Mouse (Mus musculus) neural tube, embryonic 13.5 days (tissue): Measurements from ENCODE around the gene Sytl1. TPM values are rescaled to one million over a fixed set of nuclear protein-coding genes. Genes with fewer than 3 reads are reported as not detected.

Source experiments
- ATAC-seq: fragments of 200-750 bp; cut with Nextera tagmentation; 2 replicates; pipeline ENCODE4 v1.8.0; 2017; ENCODE audit warnings: low read depth, mild to moderate bottlenecking, moderate TSS enrichment, moderate library complexity
- H3K27ac ChIP-seq: fragments of 300-500 bp; sonication (generic); replicated peaks from 2 replicates; pipeline ENCODE4 v1.5.1; 2015; ENCODE audit warnings: moderate library complexity, mild to moderate bottlenecking, inconsistent platforms
- H3K27me3 ChIP-seq: fragments of 300-500 bp; sonication (generic); 2 replicates; pipeline ENCODE4 v1.6.1; 2015; ENCODE audit warnings: mild to moderate bottlenecking, inconsistent platforms
- H3K36me3 ChIP-seq: fragments of 300-500 bp; sonication (generic); 2 replicates; pipeline ENCODE4 v1.6.1; 2015; ENCODE audit warnings: mild to moderate bottlenecking, inconsistent platforms
- H3K4me1 ChIP-seq: fragments of 300-500 bp; sonication (generic); replicated peaks from 2 replicates; pipeline ENCODE4 v1.6.1; 2015; ENCODE audit warnings: inconsistent platforms
- H3K4me2 ChIP-seq: fragments of 300-500 bp; sonication (generic); 2 replicates; pipeline ENCODE4 v1.6.1; 2015; ENCODE audit warnings: inconsistent platforms, mild to moderate bottlenecking, moderate library complexity
- H3K4me3 ChIP-seq: fragments of 300-500 bp; sonication (generic); 2 replicates; pipeline ENCODE4 v1.5.1; 2015; ENCODE audit warnings: mild to moderate bottlenecking, inconsistent platforms
- H3K9ac ChIP-seq: fragments of 300-500 bp; sonication (generic); 2 replicates; pipeline ENCODE4 v1.6.1; 2015; ENCODE audit warnings: moderate library complexity, mild to moderate bottlenecking, inconsistent platforms
- H3K9me3 ChIP-seq: fragments of 300-500 bp; sonication (generic); 2 replicates; pipeline ENCODE4 v1.6.1; 2016; ENCODE audit warnings: inconsistent platforms
- WGBS: fragments of 180-500 bp; shearing (Covaris S2); methylation state at CpG from one replicate; pipeline ENCODE4 v1.1.7; 2015; 5-methylcytosine and 5-hydroxymethylcytosine counted together
- polyA plus RNA-seq: library from polyadenylated mRNA; unstranded; fragments of >200 nt; fragmentation: Nextera tagmentation; extraction: Ambion mirVana; gene quantifications from 2 replicates; pipeline ENCODE4 v1.2.1, GENCODE M21; 2015

The Sytl1 gene
- polyA plus RNA-seq, 1 experiment from 2014 or later: 0.28 TPM

DNA sequence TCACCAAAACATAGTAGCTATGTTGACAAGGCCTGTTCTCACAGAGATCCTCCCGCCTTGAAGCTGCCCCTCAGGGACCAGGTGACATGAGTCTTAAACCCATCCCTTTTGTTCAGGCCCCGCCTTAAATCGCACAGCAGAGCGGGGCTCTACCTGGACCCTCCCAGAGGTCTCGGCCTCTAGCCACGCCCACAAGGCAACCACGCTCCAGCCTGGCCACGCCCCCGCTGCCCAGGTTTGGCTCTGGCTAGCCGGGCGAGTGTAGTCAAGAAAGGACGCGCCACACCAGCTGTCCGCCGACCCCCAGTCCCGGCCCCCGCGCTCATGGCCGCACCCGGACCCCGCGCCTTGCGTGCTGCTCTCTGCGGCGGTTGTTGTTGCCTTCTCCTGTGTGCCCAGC is 42.3 kb downstream of the Sytl1 start:
- peak; percentile 38; the same call in 1 of the 2 replicates for ATAC-seq
- H3K27me3 ChIP-seq: peaks cover 43% of the 10 kb centered on the region
- no peaks in the 10 kb centered on the region for H3K36me3 ChIP-seq
- peak overlapping the region; percentile 31 for H3K4me3 ChIP-seq
- peak overlapping the region; percentile 61 for H3K9ac ChIP-seq
- 1% methylated on average over 25 of the region's 25 CpGs for WGBS
- peaks cover 24% of the 10 kb centered on the region for H3K4me1 ChIP-seq
- peak overlapping the region; percentile 53 for H3K4me2 ChIP-seq
- H3K27ac ChIP-seq: no peak overlapping the region
- H3K9me3 ChIP-seq: no peaks in the 10 kb centered on the region

DNA sequence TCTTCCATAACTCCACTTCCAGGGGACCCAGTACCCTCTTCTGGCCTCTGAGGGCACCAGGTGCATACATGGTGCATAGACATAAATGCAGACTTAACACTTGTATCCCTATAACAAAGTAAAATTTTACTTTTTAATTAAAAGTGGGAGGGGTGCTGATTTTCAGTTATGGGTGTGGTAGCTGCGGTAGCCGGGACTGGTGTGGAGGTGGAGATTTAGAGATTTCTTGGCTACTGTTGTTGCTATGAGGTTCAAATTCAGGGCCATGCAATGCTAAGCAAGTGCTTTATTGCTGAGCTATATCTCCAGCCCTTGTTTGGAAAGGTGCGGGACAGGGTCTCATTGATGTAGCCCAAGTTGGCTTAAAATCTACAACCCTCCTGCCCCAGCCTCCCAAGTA is 44.2 kb downstream of the Sytl1 start:
- H3K4me1 ChIP-seq: peaks cover 21% of the 10 kb centered on the region
- WGBS: 90% methylated on average over 3 of the region's 3 CpGs
- H3K27me3 ChIP-seq: peaks cover 62% of the 10 kb centered on the region
- H3K4me3 ChIP-seq: no peak overlapping the region
- no peak overlapping the region for H3K9ac ChIP-seq
- H3K9me3 ChIP-seq: no peaks in the 10 kb centered on the region
- no peak overlapping the region for H3K4me2 ChIP-seq
- no peak for ATAC-seq
- no peak overlapping the region for H3K27ac ChIP-seq
- no peaks in the 10 kb centered on the region for H3K36me3 ChIP-seq

DNA sequence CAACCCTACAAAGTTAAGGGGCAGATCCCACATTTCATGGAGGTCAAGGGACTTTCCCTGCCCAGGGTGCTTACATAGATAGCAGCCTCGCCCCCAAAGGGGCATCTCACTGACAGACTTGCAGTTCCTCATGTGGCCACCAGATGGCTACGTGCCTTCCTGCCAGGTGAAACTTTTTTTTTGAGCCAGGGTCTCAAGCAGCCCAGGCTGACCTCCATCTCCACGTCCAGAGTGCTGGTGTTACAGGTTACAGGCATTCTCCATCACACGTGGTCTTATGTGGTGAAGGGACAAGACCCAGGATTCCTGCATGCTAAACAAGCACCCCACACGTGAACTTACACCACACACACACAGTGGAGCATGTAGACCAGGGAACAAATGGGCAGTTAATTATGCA is 45.3 kb downstream of the Sytl1 start:
- Histone ChIP-seq H3K9ac (no peak overlapping the region), H3K4me2 (no peak overlapping the region), H3K27me3 (peaks cover 72% of the 10 kb centered on the region), H3K4me1 (peaks cover 26% of the 10 kb centered on the region), H3K27ac (no peak overlapping the region), H3K4me3 (no peak overlapping the region), H3K36me3 (no peaks in the 10 kb centered on the region), H3K9me3 (no peaks in the 10 kb centered on the region)
- ATAC-seq: no peak
- WGBS: 1% methylated on average over 5 of the region's 5 CpGs

DNA sequence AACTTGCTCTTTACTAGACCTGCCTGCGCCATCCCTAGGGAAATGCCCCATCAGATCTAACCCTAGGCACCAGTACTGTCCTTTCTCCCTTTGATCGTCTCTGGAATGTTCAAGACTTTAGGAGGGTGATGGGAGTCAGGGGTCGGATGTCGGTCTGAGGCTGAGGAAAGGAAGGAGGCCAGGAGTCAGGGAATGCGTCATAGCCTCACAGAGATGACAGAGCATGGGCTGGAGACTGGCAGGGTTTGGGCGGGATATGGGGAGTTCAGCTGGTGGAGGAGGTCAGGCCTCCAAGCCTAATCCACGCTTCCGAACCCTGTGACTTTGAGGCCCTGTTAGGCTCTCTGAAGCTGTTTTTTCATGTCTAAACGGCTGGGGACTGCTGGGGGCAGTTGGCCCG is 49.3 kb downstream of the Sytl1 start:
- H3K36me3 ChIP-seq: no peaks in the 10 kb centered on the region
- H3K4me3 ChIP-seq: peak overlapping the region; percentile 59; the same call in 1 of the 2 replicates
- peaks cover 29% of the 10 kb centered on the region for H3K4me1 ChIP-seq
- H3K27ac ChIP-seq: no peak overlapping the region
- peaks cover 59% of the 10 kb centered on the region for H3K27me3 ChIP-seq
- H3K4me2 ChIP-seq: peak overlapping the region; percentile 85
- no peak for ATAC-seq
- no peaks in the 10 kb centered on the region for H3K9me3 ChIP-seq
- H3K9ac ChIP-seq: no peak overlapping the region
- 9% methylated on average over 10 of the region's 10 CpGs for WGBS

DNA sequence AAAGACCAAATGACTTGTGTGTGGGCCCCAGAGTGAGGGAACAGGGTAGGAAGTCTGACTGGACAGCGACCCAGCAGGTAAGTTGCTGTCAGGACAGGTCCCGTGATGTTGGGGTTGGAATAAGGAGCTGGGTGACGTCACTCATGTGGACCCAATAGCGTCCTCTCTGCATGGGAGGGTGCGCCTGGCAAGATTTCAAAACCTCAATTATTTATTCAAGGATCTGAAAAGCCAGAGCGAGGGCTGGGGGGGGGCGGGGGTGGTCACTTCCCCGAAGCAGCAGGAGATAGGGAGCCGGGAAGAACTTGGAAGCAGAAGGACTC is 49.7 kb downstream of the Sytl1 start:
- H3K27me3 ChIP-seq: peaks cover 58% of the 10 kb centered on the region
- H3K4me1 ChIP-seq: peaks cover 29% of the 10 kb centered on the region
- 1% methylated on average over 9 of the region's 9 CpGs for WGBS
- H3K9me3 ChIP-seq: no peaks in the 10 kb centered on the region
- H3K9ac ChIP-seq: 0 out of 2 replicates have a peak overlapping the region, but pooled peaks have one; percentile 71
- H3K27ac ChIP-seq: no peak overlapping the region
- peak overlapping the region; percentile 59 for H3K4me3 ChIP-seq
- no peaks in the 10 kb centered on the region for H3K36me3 ChIP-seq
- ATAC-seq: peak; percentile 12; the same call in 1 of the 2 replicates
- peak overlapping the region; percentile 85 for H3K4me2 ChIP-seq

DNA sequence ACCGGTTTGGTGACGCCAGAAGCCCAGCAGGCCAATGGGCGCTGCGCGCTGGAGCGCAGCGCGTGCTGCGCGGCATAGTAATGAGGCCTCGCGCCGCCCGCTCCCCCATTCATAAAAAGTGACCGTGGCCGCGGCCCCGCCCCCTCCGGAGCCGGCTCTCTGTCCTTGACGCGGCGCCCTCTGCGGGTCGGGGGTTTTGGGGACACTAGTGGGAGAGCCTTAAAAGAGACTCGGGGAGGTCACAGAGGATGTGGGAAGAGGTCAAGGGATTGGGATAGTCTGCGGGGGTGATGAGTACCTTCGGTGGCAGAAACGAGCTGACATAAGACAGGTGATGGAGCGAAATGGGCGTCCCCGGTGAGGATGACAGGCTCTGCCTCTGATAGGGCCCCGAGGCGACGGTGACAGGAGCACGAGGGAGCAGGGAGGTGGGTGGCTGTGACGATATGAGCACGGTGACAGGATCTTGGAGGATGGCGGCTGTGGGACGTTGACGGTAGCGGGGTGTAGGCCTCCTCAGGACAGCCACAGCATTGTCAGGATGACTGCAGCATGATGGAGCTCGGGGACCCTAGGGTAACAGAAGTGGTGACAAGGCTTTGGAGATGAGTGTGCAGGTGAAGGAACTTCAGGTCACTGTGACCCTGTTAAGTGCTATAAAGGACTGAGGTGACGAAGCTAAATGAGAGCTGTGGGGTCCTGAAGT is 50.2 kb downstream of the Sytl1 start:
- H3K9ac ChIP-seq: peak overlapping the region; percentile 71
- H3K4me3 ChIP-seq: peak overlapping the region; percentile 59
- H3K4me1 ChIP-seq: peaks cover 27% of the 10 kb centered on the region
- no peaks in the 10 kb centered on the region for H3K36me3 ChIP-seq
- ATAC-seq: peak; percentile 81
- H3K4me2 ChIP-seq: peak overlapping the region; percentile 85
- WGBS: 1% methylated on average over 44 of the region's 44 CpGs
- H3K27me3 ChIP-seq: peaks cover 62% of the 10 kb centered on the region
- no peaks in the 10 kb centered on the region for H3K9me3 ChIP-seq
- no peak overlapping the region for H3K27ac ChIP-seq

DNA sequence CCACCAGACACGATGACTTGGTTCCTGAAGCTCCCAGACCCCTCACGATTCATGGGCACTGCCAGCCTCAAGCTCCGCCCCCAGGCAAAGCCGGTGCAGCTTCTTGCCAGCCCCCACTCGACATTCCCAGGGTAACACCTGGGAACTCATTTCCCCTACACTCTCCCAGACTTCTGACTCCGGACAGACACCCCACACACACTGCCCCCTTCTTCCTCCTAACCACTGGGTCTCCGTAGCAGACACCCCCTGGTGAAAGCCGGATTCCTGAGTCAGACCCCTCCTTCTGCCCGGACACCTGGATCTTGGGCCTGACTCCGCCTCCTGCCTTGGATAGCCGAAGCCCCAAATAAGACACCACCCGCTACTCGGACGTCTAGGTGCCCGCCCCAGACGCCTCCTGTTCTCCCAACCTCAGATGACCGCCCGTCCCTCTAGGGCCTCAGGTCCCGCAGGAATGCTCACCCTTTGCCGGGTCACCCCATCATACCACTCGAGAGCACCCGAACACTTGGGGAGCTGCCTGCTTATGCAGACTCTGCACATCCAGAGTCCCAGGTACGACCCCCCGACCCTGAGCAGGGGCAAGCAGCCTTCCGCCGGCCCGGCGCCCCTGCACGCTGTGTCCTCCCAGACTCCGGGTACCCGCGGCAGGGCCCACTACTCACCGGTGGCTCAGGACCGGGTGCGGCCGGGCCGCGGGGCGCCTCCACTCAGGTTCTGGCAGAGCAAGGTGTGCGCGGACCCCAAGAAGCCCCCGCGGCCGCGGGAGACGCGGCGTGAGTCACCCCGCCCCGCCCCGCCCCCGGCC is 51.0 kb downstream of the Sytl1 start, which contains the start of the genes Cd164l2 and Gpr3:
TSS of gene Cd164l2 (plus strand) at position 381 of the 811 bp plus-strand sequence.
TSS of gene Gpr3 (minus strand) at position 786 of the 811 bp plus-strand sequence.
- Histone ChIP-seq H3K9me3 (no peaks in the 10 kb centered on the region), H3K27me3 (peaks cover 62% of the 10 kb centered on the region), H3K4me3 (peak within 1 kb of the TSS; percentile 59), H3K27ac (no peak within 1 kb of the TSS), H3K4me1 (peaks cover 26% of the 10 kb centered on the region), H3K36me3 (no peaks in the 10 kb centered on the region), H3K9ac (peak within 1 kb of the TSS; percentile 71), H3K4me2 (peak within 1 kb of the TSS; percentile 85)
- WGBS: 1% methylated on average over 52 of the region's 52 CpGs
- peak; percentile 57 for ATAC-seq

DNA sequence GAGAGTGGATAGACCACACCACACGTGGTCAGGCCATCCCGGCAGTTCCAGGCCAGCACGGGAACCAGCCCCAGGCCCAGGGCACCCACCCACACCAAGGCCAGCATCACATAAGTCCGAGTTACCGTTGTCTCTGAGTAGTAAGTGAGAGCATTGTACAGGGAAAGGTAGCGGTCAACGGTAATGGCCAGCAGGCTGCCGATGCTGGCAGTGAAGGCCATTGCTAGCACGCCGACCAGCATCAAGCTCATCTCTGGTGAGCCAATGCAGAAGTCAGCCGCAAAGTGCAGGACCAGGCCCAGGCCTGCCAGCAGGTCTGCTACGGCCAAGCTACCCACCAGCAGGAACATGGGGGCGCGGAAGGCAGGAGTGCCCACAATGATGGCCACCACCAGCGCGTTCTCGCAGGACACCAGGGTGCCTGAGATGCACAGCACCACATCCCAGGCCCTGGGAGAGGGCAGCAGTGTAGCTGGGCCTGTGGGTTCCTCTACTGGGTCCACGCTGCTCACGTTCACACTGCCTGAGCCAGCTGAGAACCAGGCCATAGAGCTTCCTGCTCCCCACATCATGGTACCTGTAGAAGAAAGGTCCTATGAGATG is 52.0 kb downstream of the Sytl1 start:
- Histone ChIP-seq H3K36me3 (no peaks in the 10 kb centered on the region), H3K9me3 (no peaks in the 10 kb centered on the region), H3K27me3 (peaks cover 62% of the 10 kb centered on the region), H3K4me3 (no peak overlapping the region), H3K4me2 (no peak overlapping the region), H3K9ac (no peak overlapping the region), H3K27ac (no peak overlapping the region), H3K4me1 (peaks cover 26% of the 10 kb centered on the region)
- ATAC-seq: no peak
- WGBS: 92% methylated on average over 19 of the region's 19 CpGs

DNA sequence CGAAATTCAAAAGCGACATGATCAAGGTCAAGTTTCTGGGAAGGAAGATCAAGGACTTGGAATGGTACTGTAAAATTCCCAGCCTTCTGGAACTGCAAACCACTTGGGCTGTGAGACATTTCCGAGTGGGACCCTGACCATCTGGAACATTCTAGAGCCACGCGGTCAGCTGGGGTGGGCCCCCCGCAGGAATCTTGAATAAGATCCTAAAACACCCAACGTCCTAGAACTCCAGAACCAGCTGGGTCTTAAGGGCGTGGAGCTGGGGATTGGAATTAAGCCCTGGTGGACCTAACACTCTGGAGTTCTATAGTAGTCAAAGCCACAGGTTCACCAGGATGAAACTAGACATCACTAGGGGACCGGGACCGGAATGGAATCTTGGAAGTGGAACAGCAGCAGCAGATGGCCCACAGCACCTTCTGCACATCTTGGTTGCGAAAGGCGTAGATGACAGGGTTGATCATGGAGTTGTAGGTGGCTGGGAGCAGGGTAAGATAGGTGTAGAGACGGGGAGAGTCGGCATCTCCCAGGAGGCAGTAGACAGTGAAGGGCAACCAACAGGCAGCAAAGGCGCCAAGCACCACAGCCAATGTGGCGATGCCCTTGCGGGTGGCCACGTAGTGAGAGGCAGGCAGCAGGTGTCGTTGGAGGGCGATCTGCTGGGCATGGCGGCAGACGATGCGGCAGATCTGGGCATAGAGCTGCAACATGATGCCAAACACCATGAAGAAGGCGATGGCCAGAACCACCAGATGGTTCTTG is 52.7 kb downstream of the Sytl1 start:
- Histone ChIP-seq H3K27me3 (peaks cover 56% of the 10 kb centered on the region), H3K4me1 (peaks cover 26% of the 10 kb centered on the region)
- no peak for ATAC-seq

DNA sequence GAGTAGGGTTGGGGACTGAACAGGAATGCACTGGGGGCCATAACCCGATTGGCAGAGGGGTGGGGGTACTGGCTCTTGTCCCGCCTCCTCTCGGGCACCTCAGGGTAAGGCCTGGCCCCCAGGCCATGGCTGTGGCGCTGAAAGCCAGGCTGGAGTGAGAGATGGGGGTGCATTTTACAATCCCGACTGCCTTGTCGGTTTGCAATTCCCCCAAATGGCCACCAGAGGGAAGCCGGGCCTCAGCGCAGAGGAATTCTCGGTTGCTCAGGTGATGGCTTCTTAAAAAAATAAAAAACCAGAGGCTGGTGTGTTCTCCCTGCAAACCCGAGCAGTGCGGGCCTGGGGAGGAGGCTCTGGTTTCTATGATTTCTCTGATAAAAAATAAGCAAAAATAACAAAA is 53.5 kb downstream of the Sytl1 start:
- Histone ChIP-seq H3K36me3 (no peaks in the 10 kb centered on the region), H3K4me2 (no peak overlapping the region), H3K9ac (no peak overlapping the region), H3K27ac (no peak overlapping the region), H3K4me3 (no peak overlapping the region), H3K4me1 (peaks cover 33% of the 10 kb centered on the region), H3K27me3 (peaks cover 47% of the 10 kb centered on the region), H3K9me3 (no peaks in the 10 kb centered on the region)
- 5% methylated on average over 11 of the region's 11 CpGs for WGBS
- ATAC-seq: no peak

More for the DNA sequence above, 52.7 kb downstream of the Sytl1 start:
- no peak overlapping the region for H3K9ac ChIP-seq
- no peak overlapping the region for H3K4me3 ChIP-seq
- H3K36me3 ChIP-seq: no peaks in the 10 kb centered on the region
- 91% methylated on average over 24 of the region's 24 CpGs for WGBS
- no peaks in the 10 kb centered on the region for H3K9me3 ChIP-seq
- H3K27ac ChIP-seq: no peak overlapping the region
- H3K4me2 ChIP-seq: no peak overlapping the region

DNA sequence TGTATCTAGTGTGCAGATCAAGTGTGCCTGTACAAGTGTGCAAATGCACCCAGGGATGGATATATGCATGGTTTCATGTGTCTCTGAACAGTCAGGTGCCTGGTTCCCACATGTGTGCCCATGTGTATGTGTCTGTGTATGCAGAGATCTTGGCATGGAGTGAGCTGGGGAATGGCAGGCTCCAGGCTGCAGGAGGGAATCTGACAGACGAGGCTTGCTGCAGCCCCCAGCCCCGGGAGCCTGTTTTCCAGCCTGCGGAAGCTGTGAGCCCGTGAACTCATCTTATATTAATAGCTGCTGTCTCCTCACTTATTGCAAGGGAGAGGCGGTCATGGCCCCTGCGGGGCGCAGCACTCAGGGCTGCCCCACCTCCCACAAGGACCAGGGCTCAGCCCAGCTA is 58.5 kb downstream of the Sytl1 start:
- H3K27ac ChIP-seq: peak overlapping the region; percentile 71
- WGBS: 27% methylated on average over 7 of the region's 7 CpGs
- H3K9me3 ChIP-seq: no peaks in the 10 kb centered on the region

More for the DNA sequence above, 58.5 kb downstream of the Sytl1 start:
- peaks cover 37% of the 10 kb centered on the region for H3K4me1 ChIP-seq
- 0 out of 2 replicates have a peak, but pooled peaks cover 6% of the 10 kb centered on the region for H3K27me3 ChIP-seq
- H3K4me2 ChIP-seq: no peak overlapping the region
- H3K36me3 ChIP-seq: no peaks in the 10 kb centered on the region
- peak overlapping the region; percentile 26; the same call in 1 of the 2 replicates for H3K9ac ChIP-seq
- no peak overlapping the region for H3K4me3 ChIP-seq
- ATAC-seq: no peak
